Mouse (Mus musculus) intestine, embryonic 15.5 days (tissue): ENCODE data around the gene Tcp11. TPM values are rescaled to one million over a fixed set of nuclear protein-coding genes. Genes with fewer than 3 reads are reported as not detected.

Source experiments
- ATAC-seq: fragments of 200-750 bp; cut with Nextera tagmentation; 2 replicates; pipeline ENCODE4 v1.8.0; 2017; ENCODE audit warnings: moderate TSS enrichment, moderate library complexity
- H3K27ac ChIP-seq: fragments of 300-500 bp; sonication (generic); 2 replicates; pipeline ENCODE4 v1.5.1; 2015; ENCODE audit warnings: mild to moderate bottlenecking, inconsistent platforms
- H3K27me3 ChIP-seq: fragments of 300-500 bp; sonication (generic); replicated peaks from 2 replicates; pipeline ENCODE4 v1.6.1; 2015; ENCODE audit warnings: inconsistent platforms
- H3K36me3 ChIP-seq: fragments of 300-500 bp; sonication (generic); 2 replicates; pipeline ENCODE4 v1.6.1; 2015; ENCODE audit warnings: inconsistent platforms
- H3K4me1 ChIP-seq: fragments of 300-500 bp; sonication (generic); replicated peaks from 2 replicates; pipeline ENCODE4 v1.6.1; 2015; ENCODE audit warnings: inconsistent platforms
- H3K4me2 ChIP-seq: fragments of 300-500 bp; sonication (generic); replicated peaks from 2 replicates; pipeline ENCODE4 v1.6.1; 2015; ENCODE audit warnings: mild to moderate bottlenecking, inconsistent platforms
- H3K4me3 ChIP-seq: fragments of 300-500 bp; sonication (generic); replicated peaks from 2 replicates; pipeline ENCODE4 v1.5.1; 2015; ENCODE audit warnings: inconsistent platforms
- H3K9ac ChIP-seq: fragments of 300-500 bp; sonication (generic); 2 replicates; pipeline ENCODE4 v1.6.1; 2015; ENCODE audit warnings: inconsistent platforms
- H3K9me3 ChIP-seq: fragments of 300-500 bp; sonication (generic); 2 replicates; pipeline ENCODE4 v1.6.1; 2016; ENCODE audit warnings: inconsistent platforms
- WGBS: fragments of 180-500 bp; shearing (Covaris S2); methylation state at CpG from one replicate; pipeline ENCODE4 v1.1.7; 2015; 5-methylcytosine and 5-hydroxymethylcytosine counted together
- polyA plus RNA-seq: library from polyadenylated mRNA; unstranded; fragments of >200 nt; fragmentation: Nextera tagmentation; extraction: Ambion mirVana; gene quantifications from 2 replicates; pipeline ENCODE4 v1.2.1, GENCODE M21; 2015

Tcp11 gene
- polyA plus RNA-seq, 1 experiment from 2014 or later: 1.2 TPM

GRCm38 (mm10) chr17:28101902-28102319 lies 21.5 kb upstream of the Tcp11 start:
- H3K4me2 ChIP-seq: no peak overlapping the region
- H3K4me3 ChIP-seq: no peak overlapping the region
- 26% methylated on average over 10 of the region's 10 CpGs for WGBS
- H3K9ac ChIP-seq: no peak overlapping the region
- no peak overlapping the region for H3K27ac ChIP-seq
- H3K36me3 ChIP-seq: no peaks in the 10 kb centered on the region
- ATAC-seq: no peak
- H3K27me3 ChIP-seq: no peaks in the 10 kb centered on the region
- H3K4me1 ChIP-seq: 0 out of 2 replicates have a peak, but pooled peaks cover 4% of the 10 kb centered on the region
- no peaks in the 10 kb centered on the region for H3K9me3 ChIP-seq

GRCm38 (mm10) chr17:28101284-28101887 lies 20.9 kb upstream of the Tcp11 start:
- H3K9ac ChIP-seq: no peak overlapping the region
- 0 out of 2 replicates have a peak, but pooled peaks cover 4% of the 10 kb centered on the region for H3K4me1 ChIP-seq
- ATAC-seq: no peak

DNA sequence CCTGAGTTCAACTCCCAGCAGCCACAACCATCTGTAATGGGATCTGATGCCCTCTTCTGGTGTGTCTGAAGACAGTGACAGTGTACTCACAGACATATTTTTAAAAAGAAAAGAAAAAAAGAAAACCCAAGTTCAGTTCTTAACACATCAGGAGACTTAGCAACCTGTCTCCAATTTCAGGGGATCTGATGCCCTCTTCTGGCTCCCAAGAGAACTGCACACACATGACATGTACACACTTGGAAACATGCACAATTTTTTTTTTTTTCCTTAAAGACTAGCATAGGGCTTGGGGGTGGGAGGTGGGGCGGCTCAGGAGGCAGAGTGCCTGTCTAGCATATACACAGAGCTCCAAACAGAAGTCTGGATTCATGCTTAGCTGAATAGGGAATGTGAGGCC lies 20.2 kb upstream of the Tcp11 start:
- ATAC-seq: no peak
- 91% methylated on average over 1 of the region's 1 CpGs for WGBS
- H3K9me3 ChIP-seq: no peaks in the 10 kb centered on the region
- no peak overlapping the region for H3K27ac ChIP-seq
- 0 out of 2 replicates have a peak, but pooled peaks cover 4% of the 10 kb centered on the region for H3K4me1 ChIP-seq
- no peak overlapping the region for H3K4me2 ChIP-seq
- H3K36me3 ChIP-seq: no peaks in the 10 kb centered on the region
- H3K27me3 ChIP-seq: no peaks in the 10 kb centered on the region
- no peak overlapping the region for H3K4me3 ChIP-seq
- H3K9ac ChIP-seq: no peak overlapping the region

More at GRCm38 (mm10) chr17:28101284-28101887, 20.9 kb upstream of the Tcp11 start:
- Histone ChIP-seq H3K9me3 (no peaks in the 10 kb centered on the region), H3K4me3 (no peak overlapping the region), H3K27me3 (no peaks in the 10 kb centered on the region), H3K4me2 (no peak overlapping the region), H3K36me3 (no peaks in the 10 kb centered on the region), H3K27ac (no peak overlapping the region)
- 33% methylated on average over 12 of the region's 12 CpGs for WGBS

DNA sequence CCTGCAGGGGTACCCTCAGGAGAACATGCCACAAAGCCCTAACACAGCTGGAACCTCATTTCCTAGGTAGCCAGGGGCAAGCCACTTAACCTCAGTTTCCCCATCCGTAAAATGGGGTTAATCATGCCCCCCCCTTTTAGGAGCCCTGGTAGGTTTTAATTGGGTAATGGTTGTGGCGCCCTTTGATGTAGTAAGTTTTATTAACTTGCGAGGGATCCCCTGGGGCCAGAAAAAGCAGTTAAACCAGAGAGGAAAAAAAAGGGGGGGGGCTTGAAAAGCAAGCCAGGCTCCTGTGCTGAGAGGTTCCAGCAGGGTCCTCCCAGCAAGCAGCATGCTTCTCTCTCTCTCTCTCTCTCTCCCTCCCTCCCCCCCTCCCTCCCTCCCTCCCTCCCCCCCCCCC lies 18.6 kb upstream of the Tcp11 start:
- H3K36me3 ChIP-seq: no peaks in the 10 kb centered on the region
- ATAC-seq: no peak
- 57% methylated on average over 3 of the region's 3 CpGs for WGBS
- H3K27ac ChIP-seq: no peak overlapping the region
- H3K4me3 ChIP-seq: no peak overlapping the region
- 0 out of 2 replicates have a peak, but pooled peaks cover 4% of the 10 kb centered on the region for H3K4me1 ChIP-seq
- H3K9me3 ChIP-seq: no peaks in the 10 kb centered on the region
- H3K27me3 ChIP-seq: no peaks in the 10 kb centered on the region
- no peak overlapping the region for H3K9ac ChIP-seq
- H3K4me2 ChIP-seq: no peak overlapping the region

DNA sequence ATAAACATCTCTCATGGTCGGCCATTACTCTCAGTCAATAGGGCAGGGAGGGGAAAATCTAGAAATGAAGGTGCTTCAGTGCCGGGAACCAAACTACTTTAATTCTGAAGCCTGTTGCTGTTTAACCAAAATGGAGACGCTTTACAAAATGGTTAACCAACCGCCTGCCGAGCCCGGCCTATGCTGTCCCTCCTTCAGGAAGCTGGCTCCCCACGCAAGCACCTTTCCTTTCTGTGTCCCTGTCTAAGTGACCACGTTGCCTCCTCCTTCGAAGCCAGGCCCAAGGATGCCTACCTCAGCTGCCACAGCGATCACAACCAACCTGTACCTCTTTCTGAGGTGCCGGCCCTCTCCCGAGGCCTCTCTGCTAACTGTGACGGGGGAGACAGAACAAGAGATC lies 16.9 kb upstream of the Tcp11 start:
- no peak for ATAC-seq
- Histone ChIP-seq H3K27ac (no peak overlapping the region), H3K9ac (no peak overlapping the region), H3K4me1 (0 out of 2 replicates have a peak, but pooled peaks cover 4% of the 10 kb centered on the region), H3K36me3 (no peaks in the 10 kb centered on the region), H3K4me2 (no peak overlapping the region), H3K27me3 (no peaks in the 10 kb centered on the region), H3K9me3 (no peaks in the 10 kb centered on the region), H3K4me3 (no peak overlapping the region)
- WGBS: 80% methylated on average over 13 of the region's 13 CpGs

- Histone ChIP-seq H3K9me3 (no peaks in the 10 kb centered on the region), H3K4me3 (no peak overlapping the region), H3K4me1 (no peaks in the 10 kb centered on the region), H3K4me2 (no peak overlapping the region), H3K27ac (no peak overlapping the region), H3K9ac (no peak overlapping the region), H3K36me3 (no peaks in the 10 kb centered on the region), H3K27me3 (no peaks in the 10 kb centered on the region)
- WGBS: 79% methylated on average over 10 of the region's 10 CpGs
- ATAC-seq: no peak
These were observed 16.0 kb upstream of the Tcp11 start for GRCm38 (mm10) chr17:28096418-28096817.

- Histone ChIP-seq H3K4me1 (no peaks in the 10 kb centered on the region), H3K9ac (no peak overlapping the region), H3K27ac (no peak overlapping the region), H3K27me3 (no peaks in the 10 kb centered on the region), H3K4me2 (no peak overlapping the region), H3K9me3 (no peaks in the 10 kb centered on the region), H3K4me3 (no peak overlapping the region), H3K36me3 (no peaks in the 10 kb centered on the region)
- ATAC-seq: no peak
- WGBS: 80% methylated on average over 3 of the region's 3 CpGs
These were observed 13.4 kb upstream of the Tcp11 start for GRCm38 (mm10) chr17:28093837-28094236.

DNA sequence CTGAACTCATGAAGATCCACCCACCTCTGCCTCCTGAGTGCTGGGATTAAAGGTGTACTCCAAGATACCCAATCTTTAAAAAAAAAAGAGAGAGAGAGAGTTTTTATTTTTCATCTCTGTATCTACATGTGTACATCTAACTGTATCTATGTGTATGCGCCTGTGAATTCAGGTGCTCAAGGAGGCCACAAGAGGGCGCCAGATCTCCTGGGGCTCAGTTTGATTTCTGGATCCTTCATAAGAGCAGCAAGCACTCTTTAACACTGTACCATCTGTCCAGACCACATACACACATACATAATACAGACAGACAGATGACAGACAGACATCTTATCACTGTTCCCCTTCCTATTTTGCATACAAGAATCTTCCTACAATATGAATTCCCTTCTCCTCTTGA lies 11.9 kb upstream of the Tcp11 start:
- WGBS: 86% methylated on average over 2 of the region's 2 CpGs
- no peak overlapping the region for H3K4me2 ChIP-seq
- no peak overlapping the region for H3K4me3 ChIP-seq
- H3K27ac ChIP-seq: no peak overlapping the region
- no peaks in the 10 kb centered on the region for H3K27me3 ChIP-seq
- no peaks in the 10 kb centered on the region for H3K36me3 ChIP-seq
- no peak for ATAC-seq
- no peak overlapping the region for H3K9ac ChIP-seq
- H3K9me3 ChIP-seq: no peaks in the 10 kb centered on the region
- no peaks in the 10 kb centered on the region for H3K4me1 ChIP-seq

- H3K9ac ChIP-seq: no peak overlapping the region
- H3K4me1 ChIP-seq: 0 out of 2 replicates have a peak, but pooled peaks cover 5% of the 10 kb centered on the region
- H3K9me3 ChIP-seq: no peaks in the 10 kb centered on the region
- no peak for ATAC-seq
- H3K27me3 ChIP-seq: no peaks in the 10 kb centered on the region
- no peak overlapping the region for H3K4me2 ChIP-seq
- WGBS: 91% methylated on average over 6 of the region's 6 CpGs
- H3K4me3 ChIP-seq: no peak overlapping the region
- no peak overlapping the region for H3K27ac ChIP-seq
- H3K36me3 ChIP-seq: no peaks in the 10 kb centered on the region
These were observed 8.3 kb upstream of the Tcp11 start for GRCm38 (mm10) chr17:28088718-28089117.

- no peak overlapping the region for H3K27ac ChIP-seq
- no peak overlapping the region for H3K9ac ChIP-seq
- no peaks in the 10 kb centered on the region for H3K9me3 ChIP-seq
- H3K4me1 ChIP-seq: peaks cover 13% of the 10 kb centered on the region; the same call in 1 of the 2 replicates
- H3K27me3 ChIP-seq: no peaks in the 10 kb centered on the region
- 30% methylated on average over 5 of the region's 5 CpGs for WGBS
- no peak for ATAC-seq
- H3K4me3 ChIP-seq: no peak overlapping the region
- H3K36me3 ChIP-seq: no peaks in the 10 kb centered on the region
- H3K4me2 ChIP-seq: no peak overlapping the region
These were observed 7.0 kb upstream of the Tcp11 start for GRCm38 (mm10) chr17:28087430-28087829.

DNA sequence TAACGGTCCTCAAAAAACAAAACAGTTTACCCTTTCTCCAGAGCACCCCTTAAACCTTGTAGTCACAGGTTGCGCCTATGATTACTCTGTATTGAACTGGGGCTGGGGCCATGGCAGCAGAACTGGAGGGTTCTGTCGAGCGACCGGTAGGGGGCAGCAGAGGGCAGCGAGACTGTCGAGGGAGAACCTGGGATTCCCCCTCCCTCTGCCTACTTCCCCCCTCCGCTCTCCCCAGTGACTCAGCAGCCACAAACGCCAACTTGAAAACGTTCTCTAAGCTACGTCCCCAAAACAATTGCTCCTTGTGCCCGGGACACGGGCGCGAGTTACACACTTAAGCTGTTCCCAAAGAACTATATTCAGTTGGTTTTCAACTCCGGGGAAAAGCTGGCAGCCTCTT lies 4.5 kb upstream of the Tcp11 start:
- Histone ChIP-seq H3K9ac (no peak overlapping the region), H3K36me3 (no peaks in the 10 kb centered on the region), H3K9me3 (no peaks in the 10 kb centered on the region), H3K4me2 (peak overlapping the region; percentile 49), H3K27me3 (no peaks in the 10 kb centered on the region), H3K27ac (no peak overlapping the region), H3K4me1 (peaks cover 19% of the 10 kb centered on the region), H3K4me3 (no peak overlapping the region)
- ATAC-seq: peak; percentile 74
- WGBS: 1% methylated on average over 16 of the region's 16 CpGs

- Histone ChIP-seq H3K9me3 (no peaks in the 10 kb centered on the region), H3K4me2 (peak overlapping the region; percentile 49; the same call in 1 of the 2 replicates), H3K9ac (no peak overlapping the region), H3K36me3 (no peaks in the 10 kb centered on the region), H3K27ac (no peak overlapping the region), H3K4me3 (no peak overlapping the region), H3K4me1 (peaks cover 22% of the 10 kb centered on the region), H3K27me3 (no peaks in the 10 kb centered on the region)
- no peak for ATAC-seq
- WGBS: 19% methylated on average over 22 of the region's 22 CpGs
These were observed 4.0 kb upstream of the Tcp11 start for GRCm38 (mm10) chr17:28084395-28084905.

DNA sequence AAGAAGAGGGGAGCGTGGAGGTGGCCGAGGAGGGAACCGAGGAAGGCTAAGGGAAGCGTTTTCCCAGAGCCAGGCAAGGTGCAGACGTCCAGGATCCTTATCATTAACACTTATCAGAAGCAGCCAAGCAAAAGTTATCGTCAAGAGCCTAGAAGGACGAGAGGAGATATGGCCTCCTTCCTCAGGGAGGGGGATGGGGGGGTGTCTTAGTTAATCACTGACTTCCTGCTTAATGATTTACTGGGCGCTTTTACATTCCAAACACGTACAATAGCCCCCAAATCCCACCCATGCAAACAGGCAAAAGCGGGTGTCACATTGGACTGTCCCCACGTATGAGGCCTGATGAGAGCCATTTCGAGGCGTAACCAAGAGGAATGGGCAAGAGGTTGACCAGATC lies 2.4 kb upstream of the Tcp11 start:
- Histone ChIP-seq H3K4me3 (no peak overlapping the region), H3K4me1 (peaks cover 22% of the 10 kb centered on the region), H3K9me3 (no peaks in the 10 kb centered on the region), H3K27me3 (no peaks in the 10 kb centered on the region), H3K9ac (no peak overlapping the region), H3K27ac (no peak overlapping the region), H3K36me3 (no peaks in the 10 kb centered on the region), H3K4me2 (peak overlapping the region; percentile 19; the same call in 1 of the 2 replicates)
- WGBS: 49% methylated on average over 13 of the region's 13 CpGs
- ATAC-seq: no peak
